Mouse (Mus musculus) spleen, adult 2 months (tissue): ENCODE results near the gene Shank2. TPM values are rescaled to one million over a fixed set of nuclear protein-coding genes. Genes with fewer than 3 reads are reported as not detected.
A peak's percentile ranks its signal among the peaks of the same experiment; 100 is the strongest.

ENCODE experiments used
- DNase-seq, 2 experiments: peaks; one replicate each; pipeline versions ENCODE4 v3.0.0 to v3.0.0-alpha.2; 2012 to 2021; ENCODE audit warnings: low spot score in 2 of 2, low read depth in 1 of 2
- H3K27ac ChIP-seq: fragments of 200-500 bp; 2 replicates; pipeline ENCODE4 v1.5.1; 2012; ENCODE audit warnings: low read length, inconsistent platforms; ENCODE audit not compliant: insufficient read depth
- H3K27me3 ChIP-seq: fragments of 200-500 bp; 2 replicates; pipeline ENCODE4 v1.6.1; 2012; ENCODE audit warnings: mild to moderate bottlenecking, moderate library complexity, low read length, inconsistent platforms; ENCODE audit not compliant: control insufficient read depth, insufficient read depth
- H3K36me3 ChIP-seq: fragments of 200-500 bp; 2 replicates; pipeline ENCODE4 v1.6.1; 2012; ENCODE audit warnings: mild to moderate bottlenecking, low read length, inconsistent platforms; ENCODE audit not compliant: control insufficient read depth, insufficient read depth
- H3K4me1 ChIP-seq: fragments of 200-500 bp; 2 replicates; pipeline ENCODE4 v1.6.1; 2011; ENCODE audit warnings: inconsistent platforms; ENCODE audit not compliant: control insufficient read depth, insufficient read depth, insufficient read length
- H3K4me3 ChIP-seq: fragments of 200-500 bp; 2 replicates; pipeline ENCODE4 v1.5.1; 2011; ENCODE audit warnings: mild to moderate bottlenecking, inconsistent platforms; ENCODE audit not compliant: insufficient read depth, insufficient read length; ENCODE audit errors: extremely low read depth
- CTCF ChIP-seq: fragments of 200-500 bp; IDR thresholded peaks from 2 replicates; pipeline ENCODE4 v1.5.1; 2011; ENCODE audit warnings: mild to moderate bottlenecking, inconsistent platforms; ENCODE audit not compliant: insufficient read depth, insufficient read length, insufficient replicate concordance; ENCODE audit errors: extremely low read depth
- POLR2A ChIP-seq: fragments of 200-500 bp; IDR thresholded peaks from 2 replicates; pipeline ENCODE4 v1.6.1; 2011; ENCODE audit warnings: low read depth, low read length, inconsistent platforms
- WGBS: fragments of 180-500 bp; shearing (Covaris S2); methylation state at CpG from one replicate; pipeline ENCODE4 v1.1.7; 2018; 5-methylcytosine and 5-hydroxymethylcytosine counted together
- polyA plus RNA-seq: library from polyadenylated mRNA; depleted of rRNA; stranded (reverse); fragments of >200 nt; gene quantifications from 2 replicates; pipeline ENCODE4 v1.2.3, GENCODE M21; 2012

Gene Shank2
- polyA plus RNA-seq, 1 experiment, result 0.13 TPM

DNA sequence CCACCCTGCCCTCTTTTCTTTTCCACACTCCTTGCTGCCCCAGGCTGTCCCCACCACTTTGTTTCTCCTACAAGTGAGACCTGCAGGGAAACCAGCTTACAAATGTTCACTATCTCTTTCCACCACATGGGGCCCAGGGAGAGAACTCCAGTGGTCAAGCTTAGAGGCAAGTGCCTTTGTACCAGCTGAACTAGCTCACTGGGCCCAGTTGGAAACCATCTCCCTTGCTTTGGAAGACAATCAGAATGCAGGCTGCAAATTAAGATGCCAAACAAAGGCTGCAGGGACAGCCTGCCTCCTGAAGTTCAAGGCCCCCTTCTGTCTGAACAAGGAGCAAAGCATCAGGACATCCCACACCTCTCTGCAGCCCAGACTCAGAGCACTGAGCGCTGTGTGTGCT, 206.9 kb downstream of the Shank2 start:
- no peaks in the 10 kb centered on the region for H3K4me1 ChIP-seq
- TF ChIP-seq CTCF, result no peak
- H3K27ac ChIP-seq, result no peak overlapping the region
- H3K27me3 ChIP-seq, result no peaks in the 10 kb centered on the region
- WGBS, result 83% methylated on average over 1 of the region's 1 CpGs
- no peak for DNase-seq
- no peaks in the 10 kb centered on the region for H3K36me3 ChIP-seq
- H3K4me3 ChIP-seq, result no peak overlapping the region

DNA sequence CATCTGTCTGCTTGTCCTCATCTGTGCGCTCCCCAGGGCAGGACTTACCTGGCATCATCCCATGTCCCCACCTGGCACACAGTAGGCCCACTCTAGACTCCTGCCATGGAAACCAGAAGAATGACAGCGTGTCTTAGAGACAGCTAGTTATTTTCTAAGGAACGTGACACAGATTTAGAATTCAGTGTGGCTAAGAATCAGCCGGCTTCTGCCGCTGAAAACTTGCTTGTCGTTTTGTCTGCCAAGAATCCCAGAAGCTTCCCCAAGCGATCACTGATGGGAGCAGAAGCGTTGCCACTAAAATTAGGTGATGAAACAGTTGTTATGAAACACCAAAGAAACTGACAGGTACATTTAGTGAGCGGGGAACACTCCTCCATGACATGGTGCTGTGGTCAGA, 208.8 kb downstream of the Shank2 start:
- H3K27ac ChIP-seq, result no peak overlapping the region
- H3K4me1 ChIP-seq, result no peaks in the 10 kb centered on the region
- H3K36me3 ChIP-seq, result no peaks in the 10 kb centered on the region
- H3K27me3 ChIP-seq, result no peaks in the 10 kb centered on the region
- no peak for DNase-seq
- TF ChIP-seq CTCF, result no peak
- no peak for TF ChIP-seq POLR2A
- H3K4me3 ChIP-seq, result no peak overlapping the region
- 83% methylated on average over 9 of the region's 9 CpGs for WGBS

GRCm38 (mm10) chr7:144212694-144213093, 211.0 kb downstream of the Shank2 start:
- H3K36me3 ChIP-seq, result no peaks in the 10 kb centered on the region
- no peak overlapping the region for H3K27ac ChIP-seq
- H3K27me3 ChIP-seq, result no peaks in the 10 kb centered on the region
- TF ChIP-seq CTCF, result no peak
- TF ChIP-seq POLR2A, result no peak
- no peak overlapping the region for H3K4me3 ChIP-seq
- no peaks in the 10 kb centered on the region for H3K4me1 ChIP-seq
- DNase-seq, result no peak

GRCm38 (mm10) chr7:144217192-144217591, 215.5 kb downstream of the Shank2 start:
- Histone ChIP-seq H3K36me3 (no peaks in the 10 kb centered on the region), H3K27me3 (no peaks in the 10 kb centered on the region), H3K4me3 (no peak overlapping the region), H3K4me1 (no peaks in the 10 kb centered on the region), H3K27ac (no peak overlapping the region)
- peak; percentile 72; the same call in 1 of the 2 replicates for TF ChIP-seq CTCF
- no peak for TF ChIP-seq POLR2A
- peak in 1 of 2 experiments; percentile 28 for DNase-seq
- 6% methylated on average over 3 of the region's 3 CpGs for WGBS

DNA sequence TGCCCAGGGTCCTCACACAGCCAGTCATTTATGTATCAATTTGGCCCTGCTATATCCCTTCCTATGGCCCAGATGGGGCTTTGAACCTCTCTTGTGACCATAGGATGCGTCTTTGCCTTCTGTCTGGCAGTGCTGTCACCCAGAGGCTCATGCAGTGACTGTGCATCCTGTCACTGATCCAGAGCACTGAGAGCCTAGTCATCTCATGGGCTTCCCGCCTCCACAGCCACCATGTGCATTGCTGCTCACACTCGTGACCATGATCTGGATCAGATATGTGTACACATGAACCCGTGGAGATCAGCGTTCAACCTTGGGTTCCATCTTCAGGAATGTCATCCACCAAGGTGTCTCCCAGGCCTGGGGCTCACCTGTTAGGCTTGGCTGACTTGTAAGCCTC, 227.0 kb downstream of the Shank2 start:
- H3K27ac ChIP-seq, result no peak overlapping the region
- no peak for TF ChIP-seq CTCF
- TF ChIP-seq POLR2A, result no peak
- no peaks in the 10 kb centered on the region for H3K27me3 ChIP-seq
- DNase-seq, result no peak
- WGBS, result 84% methylated on average over 5 of the region's 5 CpGs
- H3K36me3 ChIP-seq, result no peaks in the 10 kb centered on the region
- no peak overlapping the region for H3K4me3 ChIP-seq
- no peaks in the 10 kb centered on the region for H3K4me1 ChIP-seq

GRCm38 (mm10) chr7:144229421-144229820, 227.7 kb downstream of the Shank2 start:
- Histone ChIP-seq H3K36me3 (no peaks in the 10 kb centered on the region), H3K27me3 (no peaks in the 10 kb centered on the region), H3K4me3 (no peak overlapping the region), H3K4me1 (no peaks in the 10 kb centered on the region), H3K27ac (no peak overlapping the region)
- DNase-seq, result no peak
- 71% methylated on average over 1 of the region's 1 CpGs for WGBS
- TF ChIP-seq CTCF (no peak), POLR2A (no peak)

DNA sequence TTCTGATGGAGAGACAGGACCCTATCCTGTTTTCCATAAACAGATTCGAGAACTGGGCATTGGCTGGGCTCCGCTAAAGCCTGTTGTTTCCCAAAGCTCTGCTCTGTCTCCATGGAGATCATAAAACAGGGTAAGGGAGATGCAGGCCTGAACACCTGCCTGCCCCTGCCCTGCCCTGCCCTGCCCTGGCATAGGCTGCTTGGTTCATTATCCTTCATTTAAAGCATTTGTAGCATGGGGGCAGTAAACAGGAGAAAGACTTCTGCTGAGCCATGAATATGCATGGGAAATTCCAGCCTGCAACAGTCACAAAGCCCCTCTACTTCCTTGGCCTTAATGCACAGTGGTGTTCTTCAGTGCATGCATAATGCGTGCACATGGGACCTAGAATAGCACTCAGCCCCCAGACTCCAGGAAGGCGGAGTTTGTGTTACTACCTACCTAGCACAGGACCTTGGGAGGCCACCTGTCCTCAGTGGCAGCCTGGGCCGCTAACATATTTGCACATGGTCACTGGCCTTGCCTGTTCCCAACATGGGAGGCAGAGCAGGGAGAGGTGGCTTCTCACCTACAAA, 230.5 kb downstream of the Shank2 start:
- no peak for DNase-seq
- no peak overlapping the region for H3K27ac ChIP-seq
- no peaks in the 10 kb centered on the region for H3K4me1 ChIP-seq
- no peaks in the 10 kb centered on the region for H3K27me3 ChIP-seq
- TF ChIP-seq CTCF, result no peak
- no peak for TF ChIP-seq POLR2A
- H3K4me3 ChIP-seq, result no peak overlapping the region
- WGBS, result 63% methylated on average over 5 of the region's 5 CpGs
- no peaks in the 10 kb centered on the region for H3K36me3 ChIP-seq
